Mouse (Mus musculus): ENCODE data around the gene Ankrd28. TPM values are rescaled to one million over a fixed set of nuclear protein-coding genes. Genes with fewer than 3 reads are reported as not detected.

Gene Ankrd28
- total and polyA plus RNA-seq, 3 experiments, result 6.6 to 27.7 (median 22.1) TPM

- DNase-seq, result peak in 1 of 2 experiments; percentile 43
- H3K9ac ChIP-seq (ENCODE audit: low read depth, low read length), result no peak overlapping the region
- TF ChIP-seq POLR2A (IDR thresholded peaks at IDR 0.05; ENCODE audit: insufficient read depth, low read depth, low read length) (peak; percentile 47), CTCF (IDR thresholded peaks at IDR 0.05) (no peak), EP300 (IDR thresholded peaks at IDR 0.05; ENCODE audit: insufficient read depth, low read depth, low read length) (peak; percentile 77)
- no peaks in the 10 kb centered on the region for H3K79me2 ChIP-seq (replicated peaks; ENCODE audit: control insufficient read depth, insufficient read depth, low read length)
- no peak overlapping the region for H3K4me3 ChIP-seq
- WGBS, result 64% methylated on average over 2 of the region's 2 CpGs
- H3K27me3 ChIP-seq (ENCODE audit: control insufficient read depth, insufficient read depth, low read length), result no peaks in the 10 kb centered on the region
- H3K4me1 ChIP-seq (ENCODE audit: control insufficient read depth, insufficient read depth, low read length), result no peaks in the 10 kb centered on the region; the same call in 1 of the 2 replicates
- intact Hi-C loops (cut with DNase I), result no loop called here
- no peaks in the 10 kb centered on the region; the same call in 1 of the 2 replicates for H3K36me3 ChIP-seq (ENCODE audit: control insufficient read depth, insufficient read depth, low read length)
- peak overlapping the region; percentile 36; the same call in 1 of the 2 replicates for H3K27ac ChIP-seq
Observed at GRCm38 (mm10) chr14:31858679-31859078, 28.2 kb upstream of the Ankrd28 start.

- Histone ChIP-seq H3K27ac (peak overlapping the region; percentile 36), H3K79me2 (replicated peaks; ENCODE audit: control insufficient read depth, insufficient read depth, low read length) (no peaks in the 10 kb centered on the region), H3K36me3 (ENCODE audit: control insufficient read depth, insufficient read depth, low read length) (no peaks in the 10 kb centered on the region; the same call in 1 of the 2 replicates), H3K27me3 (ENCODE audit: control insufficient read depth, insufficient read depth, low read length) (no peaks in the 10 kb centered on the region), H3K4me1 (ENCODE audit: control insufficient read depth, insufficient read depth, low read length) (no peaks in the 10 kb centered on the region; the same call in 1 of the 2 replicates), H3K4me3 (no peak overlapping the region), H3K9ac (ENCODE audit: low read depth, low read length) (no peak overlapping the region)
- WGBS, result 73% methylated on average over 11 of the region's 11 CpGs
- intact Hi-C loops (cut with DNase I), result no loop called here
- TF ChIP-seq CTCF (IDR thresholded peaks at IDR 0.05), result no peak
- TF ChIP-seq EP300 (IDR thresholded peaks at IDR 0.05; ENCODE audit: insufficient read depth, low read depth, low read length), result no peak
- no peak for TF ChIP-seq POLR2A (IDR thresholded peaks at IDR 0.05; ENCODE audit: insufficient read depth, low read depth, low read length)
- DNase-seq, result no peak
Observed at GRCm38 (mm10) chr14:31857096-31857975, 26.9 kb upstream of the Ankrd28 start.

- no peak overlapping the region for H3K27ac ChIP-seq
- no peaks in the 10 kb centered on the region for H3K27me3 ChIP-seq (ENCODE audit: control insufficient read depth, insufficient read depth, low read length)
- no peak for TF ChIP-seq POLR2A (IDR thresholded peaks at IDR 0.05; ENCODE audit: insufficient read depth, low read depth, low read length)
- TF ChIP-seq EP300 (IDR thresholded peaks at IDR 0.05; ENCODE audit: insufficient read depth, low read depth, low read length), result no peak
- TF ChIP-seq CTCF (IDR thresholded peaks at IDR 0.05), result no peak
- H3K79me2 ChIP-seq (replicated peaks; ENCODE audit: control insufficient read depth, insufficient read depth, low read length), result no peaks in the 10 kb centered on the region
- DNase-seq, result no peak
- H3K9ac ChIP-seq (ENCODE audit: low read depth, low read length), result no peak overlapping the region
- intact Hi-C loops (cut with DNase I), result no loop called here
- 65% methylated on average over 5 of the region's 5 CpGs for WGBS
- no peak overlapping the region for H3K4me3 ChIP-seq
- H3K4me1 ChIP-seq (ENCODE audit: control insufficient read depth, insufficient read depth, low read length), result no peaks in the 10 kb centered on the region; the same call in 1 of the 2 replicates
- H3K36me3 ChIP-seq (ENCODE audit: control insufficient read depth, insufficient read depth, low read length), result no peaks in the 10 kb centered on the region; the same call in 1 of the 2 replicates
Observed at GRCm38 (mm10) chr14:31856007-31856406, 25.6 kb upstream of the Ankrd28 start.

GRCm38 (mm10) chr14:31854667-31855066 is 24.2 kb upstream of the Ankrd28 start:
- Histone ChIP-seq H3K79me2 (replicated peaks; ENCODE audit: control insufficient read depth, insufficient read depth, low read length) (no peaks in the 10 kb centered on the region), H3K4me3 (no peak overlapping the region), H3K36me3 (ENCODE audit: control insufficient read depth, insufficient read depth, low read length) (no peaks in the 10 kb centered on the region; the same call in 1 of the 2 replicates), H3K4me1 (ENCODE audit: control insufficient read depth, insufficient read depth, low read length) (no peaks in the 10 kb centered on the region; the same call in 1 of the 2 replicates), H3K9ac (ENCODE audit: low read depth, low read length) (no peak overlapping the region), H3K27me3 (ENCODE audit: control insufficient read depth, insufficient read depth, low read length) (no peaks in the 10 kb centered on the region), H3K27ac (no peak overlapping the region)
- DNase-seq, result no peak
- TF ChIP-seq EP300 (IDR thresholded peaks at IDR 0.05; ENCODE audit: insufficient read depth, low read depth, low read length), result no peak
- no peak for TF ChIP-seq POLR2A (IDR thresholded peaks at IDR 0.05; ENCODE audit: insufficient read depth, low read depth, low read length)
- TF ChIP-seq CTCF (IDR thresholded peaks at IDR 0.05), result no peak
- intact Hi-C loops (cut with DNase I), result loop anchor here (5.0 kb wide), 1 partner anchor 57 kb away; no protein-coding TSS in a partner anchor
- 40% methylated on average over 4 of the region's 4 CpGs for WGBS

- Histone ChIP-seq H3K9ac (ENCODE audit: low read depth, low read length) (no peak overlapping the region), H3K79me2 (replicated peaks; ENCODE audit: control insufficient read depth, insufficient read depth, low read length) (no peaks in the 10 kb centered on the region), H3K4me3 (no peak overlapping the region), H3K27me3 (ENCODE audit: control insufficient read depth, insufficient read depth, low read length) (no peaks in the 10 kb centered on the region), H3K27ac (no peak overlapping the region), H3K4me1 (ENCODE audit: control insufficient read depth, insufficient read depth, low read length) (no peaks in the 10 kb centered on the region), H3K36me3 (ENCODE audit: control insufficient read depth, insufficient read depth, low read length) (no peaks in the 10 kb centered on the region)
- 63% methylated on average over 4 of the region's 4 CpGs for WGBS
- no peak for TF ChIP-seq EP300 (IDR thresholded peaks at IDR 0.05; ENCODE audit: insufficient read depth, low read depth, low read length)
- no peak for TF ChIP-seq CTCF (IDR thresholded peaks at IDR 0.05)
- TF ChIP-seq POLR2A (IDR thresholded peaks at IDR 0.05; ENCODE audit: insufficient read depth, low read depth, low read length), result no peak
- intact Hi-C loops (cut with DNase I), result no loop called here
- no peak for DNase-seq
Observed at GRCm38 (mm10) chr14:31843571-31843970, 13.1 kb upstream of the Ankrd28 start.

- no peaks in the 10 kb centered on the region for H3K79me2 ChIP-seq (replicated peaks; ENCODE audit: control insufficient read depth, insufficient read depth, low read length)
- H3K4me1 ChIP-seq (ENCODE audit: control insufficient read depth, insufficient read depth, low read length), result peaks cover 2% of the 10 kb centered on the region
- TF ChIP-seq POLR2A (IDR thresholded peaks at IDR 0.05; ENCODE audit: insufficient read depth, low read depth, low read length), result no peak
- TF ChIP-seq EP300 (IDR thresholded peaks at IDR 0.05; ENCODE audit: insufficient read depth, low read depth, low read length), result no peak
- TF ChIP-seq CTCF (IDR thresholded peaks at IDR 0.05), result no peak
- 58% methylated on average over 4 of the region's 4 CpGs for WGBS
- H3K4me3 ChIP-seq, result no peak overlapping the region
- no peak overlapping the region for H3K27ac ChIP-seq
- no peaks in the 10 kb centered on the region for H3K36me3 ChIP-seq (ENCODE audit: control insufficient read depth, insufficient read depth, low read length)
- no peaks in the 10 kb centered on the region for H3K27me3 ChIP-seq (ENCODE audit: control insufficient read depth, insufficient read depth, low read length)
- intact Hi-C loops (cut with DNase I), result loop anchor here (5.0 kb wide), 2 partner anchors 35 to 100 kb away; no protein-coding TSS in a partner anchor
- H3K9ac ChIP-seq (ENCODE audit: low read depth, low read length), result no peak overlapping the region
- DNase-seq, result no peak
Observed at GRCm38 (mm10) chr14:31832022-31832421, 1.6 kb upstream of the Ankrd28 start.

Measured in heart, adult 2 months (tissue).